Mouse (Mus musculus): ENCODE measurements at regions not wholly inside any gene's neighbourhood (a gene's known extent, or its start where the extent isn't known, plus 50 kb on each side); places are given as distances from the start of the nearest gene placed in this dataset.
"Not testable (repeated sequence)": the region's sequence is repeated elsewhere in the genome, so short reads cannot be mapped to it uniquely, and the experiment has no call there.

- WGBS: 53% methylated on average over 11 of the region's 11 CpGs
- TF ChIP-seq POLR2A (IDR thresholded peaks at IDR 0.05; ENCODE audit: borderline replicate concordance, extremely low read depth, low read depth, low read length) (no peak), CTCF (IDR thresholded peaks at IDR 0.05; ENCODE audit: insufficient read depth, low read length) (no peak)
- peak; percentile 59 for DNase-seq
- Histone ChIP-seq H3K4me1 (ENCODE audit: control insufficient read depth, insufficient read depth, low read length) (no peaks in the 10 kb centered on the region), H3K4me3 (replicated peaks; ENCODE audit: extremely low read depth, low read depth, low read length) (no peak overlapping the region)
Measured at GRCm38 (mm10) chr5:28785347-28786060, 318.4 kb upstream of the Shh start.

- no peak for DNase-seq
- H3K4me3 ChIP-seq (replicated peaks; ENCODE audit: extremely low read depth, low read depth, low read length): no peak overlapping the region
- no peaks in the 10 kb centered on the region for H3K4me1 ChIP-seq (ENCODE audit: control insufficient read depth, insufficient read depth, low read length)
- TF ChIP-seq POLR2A (IDR thresholded peaks at IDR 0.05; ENCODE audit: borderline replicate concordance, extremely low read depth, low read depth, low read length): no peak
- no peak for TF ChIP-seq CTCF (IDR thresholded peaks at IDR 0.05; ENCODE audit: insufficient read depth, low read length)
- 94% methylated on average over 6 of the region's 6 CpGs for WGBS
Measured at GRCm38 (mm10) chr5:28784339-28784966, 317.4 kb upstream of the Shh start.

GRCm38 (mm10) chr5:28775648-28776359, 308.7 kb upstream of the Shh start:
- H3K4me3 ChIP-seq (replicated peaks; ENCODE audit: extremely low read depth, low read depth, low read length): no peak overlapping the region
- TF ChIP-seq CTCF (IDR thresholded peaks at IDR 0.05; ENCODE audit: insufficient read depth, low read length): no peak
- TF ChIP-seq POLR2A (IDR thresholded peaks at IDR 0.05; ENCODE audit: borderline replicate concordance, extremely low read depth, low read depth, low read length): no peak
- no peaks in the 10 kb centered on the region for H3K4me1 ChIP-seq (ENCODE audit: control insufficient read depth, insufficient read depth, low read length)
- DNase-seq: no peak
- WGBS: 75% methylated on average over 2 of the region's 2 CpGs

GRCm38 (mm10) chr5:28771796-28772195, 304.7 kb upstream of the Shh start:
- no peak overlapping the region for H3K4me3 ChIP-seq (replicated peaks; ENCODE audit: extremely low read depth, low read depth, low read length)
- no peaks in the 10 kb centered on the region for H3K4me1 ChIP-seq (ENCODE audit: control insufficient read depth, insufficient read depth, low read length)
- no peak for TF ChIP-seq POLR2A (IDR thresholded peaks at IDR 0.05; ENCODE audit: borderline replicate concordance, extremely low read depth, low read depth, low read length)
- no peak for TF ChIP-seq CTCF (IDR thresholded peaks at IDR 0.05; ENCODE audit: insufficient read depth, low read length)
- 70% methylated on average over 1 of the region's 1 CpGs for WGBS
- DNase-seq: no peak

GRCm38 (mm10) chr5:28756171-28756948, 289.3 kb upstream of the Shh start:
- no peak for TF ChIP-seq CTCF (IDR thresholded peaks at IDR 0.05; ENCODE audit: insufficient read depth, low read length)
- no peak for TF ChIP-seq POLR2A (IDR thresholded peaks at IDR 0.05; ENCODE audit: borderline replicate concordance, extremely low read depth, low read depth, low read length)
- H3K4me3 ChIP-seq (replicated peaks; ENCODE audit: extremely low read depth, low read depth, low read length): no peak overlapping the region
- WGBS: 64% methylated on average over 6 of the region's 6 CpGs
- H3K4me1 ChIP-seq (ENCODE audit: control insufficient read depth, insufficient read depth, low read length): no peaks in the 10 kb centered on the region
- no peak for DNase-seq

- not testable (repeated sequence) for DNase-seq; H3K4me3 ChIP-seq (replicated peaks; ENCODE audit: extremely low read depth, low read depth, low read length); H3K4me1 ChIP-seq (ENCODE audit: control insufficient read depth, insufficient read depth, low read length)
Measured at GRCm38 (mm10) chr5:28751821-28752220, 284.8 kb upstream of the Shh start.

GRCm38 (mm10) chr5:28734768-28735167, 267.7 kb upstream of the Shh start:
- TF ChIP-seq CTCF (IDR thresholded peaks at IDR 0.05; ENCODE audit: insufficient read depth, low read length): no peak
- WGBS: 76% methylated on average over 3 of the region's 3 CpGs

GRCm38 (mm10) chr5:28722067-28722466, 255.0 kb upstream of the Shh start:
- no peaks in the 10 kb centered on the region for H3K4me1 ChIP-seq (ENCODE audit: control insufficient read depth, insufficient read depth, low read length)
- H3K4me3 ChIP-seq (replicated peaks; ENCODE audit: extremely low read depth, low read depth, low read length): no peak overlapping the region
- 63% methylated on average over 3 of the region's 3 CpGs for WGBS
- no peak for DNase-seq
- TF ChIP-seq POLR2A (IDR thresholded peaks at IDR 0.05; ENCODE audit: borderline replicate concordance, extremely low read depth, low read depth, low read length) (no peak), CTCF (IDR thresholded peaks at IDR 0.05; ENCODE audit: insufficient read depth, low read length) (no peak)

More at GRCm38 (mm10) chr5:28734768-28735167, 267.7 kb upstream of the Shh start:
- no peak overlapping the region for H3K4me3 ChIP-seq (replicated peaks; ENCODE audit: extremely low read depth, low read depth, low read length)
- H3K4me1 ChIP-seq (ENCODE audit: control insufficient read depth, insufficient read depth, low read length): no peaks in the 10 kb centered on the region
- DNase-seq: no peak

GRCm38 (mm10) chr5:28714978-28715377, 247.9 kb upstream of the Shh start:
- no peak for DNase-seq
- 91% methylated on average over 4 of the region's 4 CpGs for WGBS
- Histone ChIP-seq H3K4me1 (ENCODE audit: control insufficient read depth, insufficient read depth, low read length) (no peaks in the 10 kb centered on the region), H3K4me3 (replicated peaks; ENCODE audit: extremely low read depth, low read depth, low read length) (no peak overlapping the region)
- no peak for TF ChIP-seq POLR2A (IDR thresholded peaks at IDR 0.05; ENCODE audit: borderline replicate concordance, extremely low read depth, low read depth, low read length)
- TF ChIP-seq CTCF (IDR thresholded peaks at IDR 0.05; ENCODE audit: insufficient read depth, low read length): no peak

Data from lung, adult 2 months (tissue).